Mouse (Mus musculus) gastrocnemius, adult 8-10 months (tissue): ENCODE measurements around the gene Nhsl2. TPM values are rescaled to one million over a fixed set of nuclear protein-coding genes. Genes with fewer than 3 reads are reported as not detected.

Experiments
- DNase-seq, 2 experiments: peaks; one replicate each; pipeline ENCODE4 v3.0.0; 2022; ENCODE audit warnings: low spot score in 2 of 2
- total RNA-seq, 4 experiments: library from RNA; stranded (reverse); gene quantifications; 2 replicates each; pipeline ENCODE4 v1.2.4; 2022

The Nhsl2 gene
- total RNA-seq, 4 experiments from 2014 or later, result 1.3 to 2.0 (median 1.5) TPM

DNA sequence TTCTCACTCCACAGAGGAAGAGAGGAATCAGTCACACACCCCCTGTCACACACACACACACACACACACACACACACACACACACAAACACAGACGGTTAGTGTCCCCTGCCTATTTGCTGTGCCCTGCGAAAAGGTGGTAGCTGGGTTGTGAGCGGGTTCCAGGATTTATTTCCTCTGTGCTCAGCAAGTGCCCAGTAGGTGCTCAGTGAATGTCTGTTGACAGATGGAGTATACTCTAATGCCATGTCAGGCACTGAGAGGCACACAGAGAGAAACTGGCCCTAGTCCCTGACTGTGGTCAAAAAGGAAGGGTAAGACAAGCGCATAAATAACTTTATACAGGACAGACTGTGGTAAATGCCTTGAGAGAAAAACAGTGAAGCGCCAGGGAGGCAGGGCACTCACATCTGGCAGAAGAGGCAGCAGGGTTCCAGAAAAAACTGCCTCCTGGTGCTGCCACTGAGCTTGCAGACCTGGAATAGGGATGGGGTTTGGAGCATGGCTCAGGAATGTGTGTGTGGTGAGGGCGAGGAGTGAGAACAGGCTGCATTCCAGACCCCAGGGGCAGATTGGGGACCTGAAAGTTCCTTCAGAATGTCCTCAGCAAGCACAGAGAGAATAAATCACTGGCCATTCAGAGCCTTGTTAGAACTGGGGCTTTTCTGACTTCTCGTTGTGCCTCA, 52.8 kb downstream of the Nhsl2 start:
- DNase-seq, result no peak

DNA sequence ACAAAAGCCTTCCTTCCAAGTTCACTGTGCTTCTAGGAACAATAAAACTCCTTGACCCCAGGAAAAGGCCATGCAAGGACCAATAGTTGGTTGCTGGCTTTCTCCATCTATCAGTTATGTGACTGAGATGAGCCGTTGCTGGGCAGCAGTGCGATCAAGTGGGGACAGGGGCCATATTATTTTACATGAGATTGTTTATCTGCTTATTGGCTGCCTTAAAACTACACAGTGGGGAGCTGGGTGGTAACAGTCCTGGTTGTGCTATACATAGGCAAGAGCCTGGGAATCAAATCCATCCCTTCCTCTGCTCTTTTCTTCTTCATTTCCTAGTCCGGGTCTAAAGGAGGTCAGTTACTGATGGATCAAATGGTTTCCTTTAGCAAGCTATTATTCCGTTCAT, 53.4 kb downstream of the Nhsl2 start:
- DNase-seq, result no peak

DNA sequence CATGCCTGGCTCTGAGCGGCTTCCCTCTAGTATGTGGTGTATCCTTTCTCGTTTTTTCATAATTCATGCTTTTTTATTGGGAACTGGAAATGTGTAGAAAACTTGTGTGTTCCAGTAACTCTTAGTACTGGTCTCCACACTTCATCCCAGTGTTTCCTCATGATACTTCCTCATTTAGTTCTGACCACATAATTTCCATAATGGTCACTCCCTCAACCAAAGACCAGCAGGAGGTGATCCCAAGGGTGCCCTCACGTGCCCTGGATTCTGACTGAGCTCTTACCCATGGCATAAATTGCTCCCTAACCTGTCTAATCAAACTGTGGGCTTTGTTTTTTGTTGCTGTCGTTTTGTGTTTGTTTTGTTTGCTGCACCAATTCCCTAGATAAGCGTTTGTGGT, 58.1 kb downstream of the Nhsl2 start:
- no peak for DNase-seq

DNA sequence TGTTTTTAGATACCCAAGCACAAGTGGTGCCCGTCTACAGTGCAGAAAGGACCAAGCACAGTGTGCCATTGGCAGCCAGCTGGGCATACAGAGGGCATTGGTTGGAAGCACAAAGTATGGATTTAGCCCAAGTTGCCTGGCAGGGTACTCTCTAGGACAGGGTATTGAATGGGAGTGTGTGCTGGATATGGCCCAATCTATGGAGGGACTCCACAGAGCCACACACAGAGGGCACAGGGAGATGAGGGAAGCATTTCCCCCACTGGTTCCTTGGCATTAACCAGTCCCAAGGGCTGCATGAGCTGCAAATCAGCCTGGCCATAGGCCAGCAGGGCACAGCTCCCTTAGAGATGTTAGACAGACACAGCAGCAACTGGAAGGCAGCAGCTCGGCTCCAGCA, 79.9 kb downstream of the Nhsl2 start:
- DNase-seq, result no peak

DNA sequence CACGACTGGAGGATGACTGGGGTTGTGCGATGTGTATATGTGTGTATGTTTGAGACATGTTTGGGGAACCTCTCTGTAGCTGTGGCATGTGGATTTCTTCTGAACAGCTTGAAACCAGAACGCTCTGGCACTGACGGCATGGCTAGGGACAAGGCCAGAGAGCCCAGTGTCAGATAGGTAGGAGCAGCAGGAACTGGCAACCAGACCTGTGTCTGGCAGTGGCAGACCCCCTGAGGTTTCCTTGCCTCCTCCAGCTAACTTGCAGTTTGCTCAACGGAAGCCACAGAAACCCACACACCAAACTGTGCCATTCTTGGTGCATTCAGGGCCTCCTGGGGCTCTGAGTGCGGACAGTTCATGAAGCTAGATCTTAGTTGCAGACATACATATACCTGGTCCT, 81.1 kb downstream of the Nhsl2 start:
- DNase-seq, result no peak

DNA sequence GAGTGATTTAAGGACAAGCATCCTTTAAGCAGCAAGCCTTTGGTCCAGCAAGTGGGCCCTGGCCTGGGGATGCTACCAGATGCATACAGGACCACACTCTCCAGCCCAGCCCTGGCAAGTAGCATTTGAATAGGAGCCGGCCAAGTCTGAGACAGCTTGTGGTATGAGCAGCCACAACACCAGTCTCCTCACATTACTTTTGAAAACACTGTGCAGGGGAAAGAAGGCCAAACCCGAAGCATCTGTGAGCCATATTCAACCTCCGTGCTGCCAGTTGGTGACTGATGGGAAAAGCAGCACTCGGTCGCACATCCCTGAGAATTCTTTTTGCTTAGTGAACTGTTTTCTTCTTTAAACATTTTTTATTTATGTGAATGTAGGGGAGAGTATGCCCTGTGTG, 81.8 kb downstream of the Nhsl2 start:
- DNase-seq, result no peak

DNA sequence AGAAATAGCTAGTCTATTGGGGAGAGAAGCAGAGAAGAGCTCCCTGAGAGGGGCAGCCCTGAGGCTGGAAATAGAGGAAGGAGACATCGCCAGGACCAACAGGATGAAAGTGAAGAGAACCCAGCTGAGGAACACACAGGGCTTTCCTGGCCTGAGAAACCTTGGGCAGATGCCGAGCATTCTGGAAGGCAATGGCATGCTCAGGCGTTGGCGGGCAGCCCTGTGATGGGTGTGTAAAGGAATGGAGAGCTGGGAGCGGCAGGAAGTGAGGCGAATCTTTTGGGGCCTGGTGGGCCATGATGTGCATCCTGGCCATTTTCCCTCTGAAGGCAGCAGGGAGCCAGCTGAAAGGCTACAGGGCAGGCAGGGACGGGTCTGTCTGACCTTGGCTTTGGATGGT, 83.1 kb downstream of the Nhsl2 start:
- DNase-seq, result peak; percentile 27 to 66

DNA sequence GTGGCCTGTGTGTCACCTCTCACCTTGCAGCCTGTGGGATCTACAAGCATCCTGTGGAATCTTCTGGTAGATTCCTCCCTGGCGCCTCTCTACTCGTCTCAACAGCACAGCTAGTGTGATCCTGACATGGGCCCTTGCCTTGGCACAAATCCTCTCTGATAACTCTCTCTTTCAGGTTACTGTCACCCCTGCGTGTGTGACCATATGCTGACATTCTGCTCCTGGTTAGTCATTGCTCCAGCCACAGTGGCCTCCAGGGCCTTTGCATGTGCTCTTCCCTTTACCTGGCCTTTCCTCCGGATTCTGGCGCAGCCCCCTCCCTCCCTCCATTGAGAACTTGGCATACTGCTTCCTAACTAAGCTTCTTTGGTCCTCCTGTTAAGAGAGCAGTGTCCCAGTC, 84.2 kb downstream of the Nhsl2 start:
- DNase-seq, result no peak

DNA sequence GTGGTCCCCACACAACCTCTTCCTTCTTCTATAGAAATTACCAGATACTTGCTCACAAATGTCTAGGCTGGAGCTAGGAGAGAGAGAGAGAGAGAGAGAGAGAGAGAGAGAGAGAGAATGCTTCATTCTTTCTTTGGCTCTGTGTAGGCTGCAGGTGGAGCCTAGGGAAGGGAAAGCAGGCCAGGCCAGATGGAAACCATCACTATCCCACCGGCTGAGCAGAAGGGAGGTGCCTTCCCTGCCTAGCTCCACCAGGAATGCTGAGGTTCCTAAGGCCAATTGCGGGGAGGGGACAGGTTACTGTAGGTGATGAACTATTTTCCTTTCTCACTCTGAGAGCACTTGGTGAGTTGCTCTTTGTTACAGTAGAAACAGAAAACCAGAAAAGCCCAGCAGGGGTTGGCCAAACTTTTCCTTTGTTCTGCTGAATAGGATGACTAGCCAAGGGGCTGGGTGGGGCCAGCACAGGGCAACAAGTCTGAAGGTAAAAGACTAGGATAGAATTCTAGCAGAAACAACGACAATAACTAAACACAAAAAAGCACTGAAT, 86.2 kb downstream of the Nhsl2 start:
- no peak for DNase-seq

DNA sequence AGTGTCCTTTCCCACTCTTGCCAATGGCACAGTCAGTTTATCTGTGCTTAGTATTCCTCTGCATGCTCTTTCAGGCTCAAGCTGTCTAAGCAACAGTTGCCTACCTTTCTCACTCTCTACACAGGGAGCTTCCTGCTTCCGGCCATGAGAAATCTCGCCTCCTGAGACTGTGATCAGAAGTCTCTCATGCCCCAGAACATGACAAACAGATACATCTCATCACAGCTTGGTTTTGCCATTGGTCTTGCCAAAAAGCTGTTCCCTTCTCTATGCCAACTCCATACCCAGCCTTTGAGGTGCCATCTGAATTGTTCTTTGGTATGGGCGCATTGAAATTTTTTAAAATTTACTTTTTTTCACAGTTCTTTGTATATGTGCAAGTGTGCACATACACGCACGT, 90.3 kb downstream of the Nhsl2 start:
- DNase-seq, result no peak

DNA sequence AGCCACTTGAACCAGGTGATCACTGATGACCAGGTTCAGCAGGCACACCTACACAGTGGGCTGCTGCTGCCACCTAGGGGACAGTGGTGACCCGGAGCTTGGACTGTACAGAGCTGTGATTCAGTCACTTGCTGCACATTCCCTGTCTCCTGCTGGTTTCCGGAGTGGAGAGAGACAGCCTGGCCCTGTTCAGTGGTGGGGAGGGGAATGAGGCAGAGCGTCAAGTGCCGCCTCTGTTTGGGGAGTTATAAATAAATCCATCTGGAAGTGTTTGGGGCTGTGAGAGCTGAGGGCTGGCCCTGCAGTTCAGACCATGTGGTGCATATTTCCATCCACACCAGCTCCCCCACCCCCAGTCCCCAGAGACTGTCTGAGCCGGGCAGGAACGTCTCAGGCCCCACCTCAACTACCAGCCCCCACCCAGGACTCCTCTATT, 93.3 kb downstream of the Nhsl2 start:
- DNase-seq, result peak; percentile 48 to 60

DNA sequence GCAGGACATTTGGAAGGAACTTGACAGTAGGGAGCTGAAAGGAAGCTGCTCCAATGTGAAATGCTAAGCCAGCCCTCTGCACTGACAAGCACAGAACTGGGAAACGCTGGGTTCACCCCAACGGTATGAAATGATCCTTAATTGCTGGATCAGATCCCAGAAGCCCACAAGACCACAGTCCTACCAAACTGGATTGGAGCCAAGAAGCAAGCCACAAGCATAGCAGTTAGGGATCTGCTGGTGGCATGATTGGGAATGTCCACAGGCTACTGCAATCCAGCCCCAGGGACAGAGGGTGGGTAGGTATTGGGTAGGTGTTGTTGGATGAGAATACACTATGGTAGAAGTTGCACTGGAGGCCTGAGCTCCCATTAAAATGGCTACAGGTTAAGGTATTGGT, 94.6 kb downstream of the Nhsl2 start:
- DNase-seq, result no peak

DNA sequence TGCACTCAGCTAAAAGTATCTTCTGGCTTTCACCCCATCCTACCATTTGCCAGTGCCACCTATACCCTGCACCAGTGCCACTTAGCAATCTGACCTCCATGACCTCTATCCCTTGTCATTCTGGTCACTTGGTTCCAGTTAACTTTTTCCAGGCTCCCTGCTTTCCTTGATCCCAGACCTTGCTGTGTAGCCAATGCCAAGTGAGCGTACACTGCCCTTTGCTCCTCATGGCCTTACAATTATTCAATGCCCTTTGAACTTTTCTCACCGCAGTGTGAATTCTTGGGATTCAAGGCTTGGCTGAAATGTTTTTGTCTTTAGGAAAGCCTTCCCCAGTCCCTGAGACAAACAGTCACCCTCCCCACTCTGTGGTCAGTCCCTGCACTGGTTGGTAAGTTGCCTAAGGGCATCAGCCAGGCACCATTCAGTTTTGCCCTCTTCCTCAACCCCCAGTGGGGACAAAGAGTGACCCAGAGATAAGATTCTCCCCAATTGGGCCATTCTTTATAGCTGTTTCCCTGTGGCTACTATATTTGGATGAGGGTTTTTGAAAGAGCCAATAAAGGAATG, 95.7 kb downstream of the Nhsl2 start:
- DNase-seq, result no peak

DNA sequence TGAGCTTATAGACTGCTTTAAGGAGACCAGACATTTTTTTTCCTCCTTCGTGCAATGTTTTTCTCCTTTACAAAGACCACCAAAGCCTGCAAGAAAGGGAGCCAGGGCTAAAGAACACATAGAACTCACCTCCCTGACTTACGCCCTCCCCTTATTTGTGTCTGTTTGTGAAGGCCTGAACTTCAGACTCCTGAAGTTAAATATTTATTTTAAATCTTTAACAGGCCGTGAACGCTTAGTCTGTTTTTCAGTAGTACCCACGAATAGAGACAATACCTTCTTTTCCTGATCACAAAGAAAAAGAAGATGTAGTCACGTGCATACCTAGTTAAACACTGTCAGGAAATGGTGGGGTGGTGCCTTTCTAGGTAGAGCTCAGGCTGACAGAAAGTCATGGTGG, 103.3 kb downstream of the Nhsl2 start:
- DNase-seq, result no peak

DNA sequence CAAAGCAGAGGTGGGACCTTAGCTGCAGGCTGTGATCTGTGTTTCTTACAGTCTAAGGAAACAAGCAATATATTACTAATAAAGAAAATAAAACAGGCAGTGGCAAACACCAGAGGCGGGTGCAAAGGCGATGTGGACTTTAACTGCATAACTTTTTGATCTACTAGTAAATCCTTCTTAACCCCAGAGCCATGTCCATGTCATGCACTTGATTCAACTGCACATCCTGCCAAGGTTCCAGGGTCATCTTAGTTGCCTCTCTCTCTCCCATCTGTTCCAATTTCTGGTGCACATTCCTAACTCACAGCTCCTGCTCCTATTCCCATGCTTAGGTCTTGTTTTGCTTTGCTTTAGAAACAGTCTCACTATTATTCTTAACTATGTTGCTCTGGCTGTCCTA, 104.1 kb downstream of the Nhsl2 start:
- no peak for DNase-seq

DNA sequence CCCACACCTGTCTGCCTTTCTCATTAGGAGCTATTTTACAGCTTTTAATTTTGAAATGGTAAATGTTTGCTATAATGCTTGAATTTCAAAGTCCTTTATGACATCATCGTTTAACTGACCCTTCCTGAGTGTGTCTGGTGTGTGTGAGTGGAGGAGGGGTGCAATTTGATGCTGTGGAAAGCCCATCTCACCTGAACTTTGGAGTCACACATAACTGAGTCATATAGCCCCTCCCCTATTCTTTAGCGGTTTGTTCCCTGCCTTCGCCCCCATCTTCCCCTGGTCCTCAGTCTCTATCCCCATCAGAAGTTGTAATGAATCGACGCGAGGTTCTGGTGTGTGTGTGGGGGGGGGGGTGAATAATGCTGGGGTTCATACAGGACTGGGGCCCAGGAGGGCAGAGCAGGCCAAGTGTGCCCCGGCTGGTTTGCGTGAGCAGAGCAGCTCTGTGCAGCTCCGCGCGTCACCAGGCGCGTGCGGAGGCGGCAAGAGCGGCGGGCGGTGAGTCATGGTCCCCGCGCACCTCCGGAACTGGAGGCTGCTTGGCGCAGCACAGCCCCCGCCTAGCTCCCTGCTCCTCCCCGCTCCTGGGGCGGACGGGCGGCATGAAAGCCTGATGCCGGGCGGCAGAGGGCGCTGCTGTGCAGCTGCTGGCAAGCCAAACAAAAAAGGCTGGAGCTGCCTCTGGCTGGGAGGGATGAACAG, 104.8 kb downstream of the Nhsl2 start:
- peak; percentile 61 to 83 for DNase-seq

DNA sequence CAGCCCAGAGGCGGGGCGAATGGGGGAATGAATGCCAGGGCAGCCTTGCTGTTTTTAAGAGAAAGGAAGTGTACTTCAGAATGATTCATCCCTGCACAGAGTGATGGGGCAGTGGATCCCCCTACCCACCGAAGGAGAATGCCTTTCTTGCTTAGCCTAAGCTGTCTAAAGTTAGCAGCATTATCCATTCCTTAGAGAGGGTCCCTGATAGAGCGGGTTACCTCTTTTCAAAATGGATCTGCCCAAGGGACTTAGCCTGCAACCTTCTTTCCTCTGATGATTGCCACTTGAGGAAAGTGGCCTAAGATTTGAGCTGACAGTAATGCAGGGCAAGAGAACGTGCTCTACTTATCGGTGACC, 105.3 kb downstream of the Nhsl2 start:
- DNase-seq, result no peak

DNA sequence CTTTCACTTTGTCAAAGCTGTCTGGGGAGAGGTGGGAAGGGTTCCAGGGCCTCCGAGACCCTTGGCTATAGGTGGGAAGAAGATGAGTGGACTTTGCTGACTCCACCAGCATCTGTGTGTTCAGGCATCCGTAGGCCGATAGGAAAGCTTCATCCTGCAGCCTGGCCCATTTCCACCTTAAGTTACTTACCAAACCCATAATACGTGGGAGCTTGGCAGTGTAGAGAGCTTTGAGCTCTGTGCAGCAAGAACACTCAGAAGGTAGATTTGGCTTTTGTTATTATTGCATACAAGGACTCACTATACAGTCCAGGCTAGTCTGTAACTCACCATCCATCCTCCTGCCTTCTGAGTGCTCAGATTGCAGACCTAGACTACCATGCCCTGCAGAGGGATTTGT, 112.7 kb downstream of the Nhsl2 start:
- DNase-seq, result no peak

DNA sequence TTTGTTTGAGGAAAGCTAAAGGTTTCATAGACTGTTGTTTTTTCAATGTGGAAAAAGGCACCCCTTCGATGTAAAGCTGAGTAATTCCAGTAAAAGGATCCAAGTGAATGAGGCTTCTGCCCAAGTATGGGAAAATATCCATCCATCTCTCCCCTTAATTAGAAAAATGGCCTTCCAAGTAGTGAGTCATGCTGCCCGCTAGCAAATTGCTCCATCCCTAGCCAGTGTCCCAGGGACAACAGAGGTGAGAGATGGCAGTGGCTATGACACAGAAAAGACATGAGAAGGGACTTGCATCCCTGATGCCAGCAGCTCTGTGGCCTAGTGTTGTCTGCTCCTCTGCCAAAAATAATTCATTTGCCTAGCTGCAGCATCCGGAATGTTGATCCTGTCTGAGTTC, 114.5 kb downstream of the Nhsl2 start:
- no peak for DNase-seq

DNA sequence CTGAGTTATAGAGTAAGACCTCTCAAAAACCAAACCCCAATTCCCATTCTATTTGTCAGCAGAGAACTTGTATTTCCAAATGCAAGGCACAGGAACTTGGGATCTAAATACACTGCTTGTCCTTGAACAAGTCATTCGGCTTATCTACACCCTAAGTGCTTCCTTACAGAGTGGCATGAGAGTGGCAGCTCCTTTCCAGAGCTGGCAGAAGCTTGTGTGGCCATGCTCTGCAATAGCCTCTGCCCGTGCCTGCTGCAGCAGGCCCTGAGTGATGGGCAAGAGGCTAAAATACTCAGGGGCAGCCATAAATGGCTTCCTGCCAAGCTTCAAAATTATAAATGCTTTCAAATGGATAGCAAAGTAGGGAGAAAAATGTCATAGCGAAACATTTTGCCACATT, 123.8 kb downstream of the Nhsl2 start:
- no peak for DNase-seq

DNA sequence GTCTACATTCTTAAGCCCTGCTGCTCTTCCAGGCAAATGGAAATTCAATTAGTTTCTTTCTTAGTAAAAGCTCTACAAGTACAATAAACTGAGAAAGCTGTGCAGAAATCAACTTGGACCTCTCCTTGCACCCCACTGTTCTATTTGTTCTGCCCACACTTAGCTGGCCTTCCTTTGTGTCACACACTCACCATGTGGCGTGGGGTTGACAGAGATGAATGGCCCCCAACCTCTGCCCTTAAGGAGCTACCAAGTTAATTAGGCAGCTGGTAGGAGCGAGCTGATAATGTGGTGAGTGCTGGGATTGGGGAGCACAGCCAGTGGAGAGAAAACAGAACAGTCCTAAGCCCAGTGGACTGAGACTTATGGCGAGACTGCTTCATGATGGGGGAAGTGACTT, 127.7 kb downstream of the Nhsl2 start:
- DNase-seq, result no peak

DNA sequence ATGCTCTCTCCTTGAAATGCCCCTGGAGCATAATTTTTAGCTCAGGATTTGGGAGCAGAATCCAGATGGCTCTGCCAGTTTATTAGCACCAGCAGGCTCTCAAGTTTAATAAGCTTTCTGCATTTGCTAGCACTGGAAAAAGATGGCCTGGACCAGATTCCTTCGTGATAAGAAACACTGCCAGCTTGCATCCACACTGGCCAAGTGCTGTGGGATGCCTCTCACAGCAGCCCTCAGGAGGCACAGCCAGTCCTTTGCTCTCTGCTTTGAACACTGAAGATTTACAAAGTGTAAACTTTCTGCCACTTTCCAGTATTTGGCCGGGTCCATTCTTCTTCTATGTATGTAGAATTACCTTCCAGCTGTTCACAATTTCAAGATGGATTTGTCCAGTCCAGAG, 129.7 kb downstream of the Nhsl2 start:
- DNase-seq, result no peak

DNA sequence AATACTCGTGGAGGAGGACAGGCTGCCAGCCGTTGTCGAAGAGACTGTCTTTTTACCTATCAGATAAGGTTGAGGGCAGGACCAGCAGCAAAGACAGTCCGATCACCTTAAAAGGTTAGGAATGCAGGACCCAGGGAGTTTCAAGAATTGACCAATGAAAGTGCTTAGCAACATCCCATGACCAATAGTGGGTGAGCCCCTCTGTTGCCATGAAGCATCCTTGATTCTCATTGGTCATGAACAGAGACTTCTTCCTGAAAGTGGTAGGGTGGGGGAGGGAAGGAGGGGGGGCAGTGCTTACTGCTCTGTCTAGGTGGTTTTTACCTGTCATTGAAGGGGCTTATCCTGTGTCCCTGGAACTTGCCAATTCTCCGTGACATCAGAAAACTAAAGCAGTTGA, 130.1 kb downstream of the Nhsl2 start:
- DNase-seq, result no peak
